Mouse (Mus musculus): Measurements from ENCODE around the gene Cby1. TPM values are rescaled to one million over a fixed set of nuclear protein-coding genes. Genes with fewer than 3 reads are reported as not detected.
"Not testable (repeated sequence)": the region's sequence is repeated elsewhere in the genome, so short reads cannot be mapped to it uniquely, and the experiment has no call there.

Cby1 gene
- polyA plus RNA-seq, 1 experiment from 2014 or later: 72.4 TPM

DNA sequence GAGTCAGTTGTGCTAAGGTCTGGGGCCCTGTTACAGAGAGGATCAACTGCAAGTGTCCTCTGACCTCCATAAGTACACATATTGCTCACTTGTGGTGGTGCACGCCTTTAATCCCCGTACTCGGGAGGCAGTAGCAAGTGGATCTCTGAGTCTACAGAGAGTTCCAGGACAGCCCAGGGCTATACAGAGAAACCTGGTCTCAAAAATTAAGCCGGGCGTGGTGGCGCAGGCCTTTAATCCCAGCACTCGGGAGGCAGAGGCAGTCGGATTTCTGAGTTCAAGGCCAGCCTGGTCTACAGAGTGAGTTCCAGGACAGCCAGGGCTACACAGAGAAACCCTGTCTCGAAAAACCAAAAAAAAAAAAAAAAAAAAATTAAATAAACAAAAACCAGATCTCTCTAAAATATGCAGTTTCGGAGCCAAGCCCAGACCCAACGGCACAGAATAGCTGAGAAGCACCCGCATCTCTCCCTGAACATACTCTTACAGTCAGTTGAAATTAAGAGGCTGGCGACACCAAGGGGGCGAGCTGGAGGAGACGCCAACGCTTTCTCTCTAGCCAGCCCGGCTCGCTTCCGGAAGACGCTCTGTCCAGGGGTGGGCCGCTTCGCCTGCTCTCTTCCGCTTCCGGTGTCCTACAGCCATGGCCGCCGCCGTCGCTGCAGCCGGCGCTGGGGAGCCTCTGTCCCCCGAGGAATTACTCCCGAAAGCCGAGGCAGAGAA lies 11.4 kb downstream of the Cby1 start, which contains the start of gene Tomm22:
Gene Tomm22, plus strand, starts transcription at position 613 of the 723 bp plus-strand sequence.
- Histone ChIP-seq H3K9me3 (ENCODE audit: control insufficient read depth, low read length) (no peaks in the 10 kb centered on the region), H3K4me2 (ENCODE audit: low read depth, low read length) (peak within 1 kb of the TSS; percentile 76), H3K9ac (ENCODE audit: low read length) (peak within 1 kb of the TSS; percentile 86), H3K27me3 (ENCODE audit: control insufficient read depth, insufficient read depth, low read depth, low read length) (no peaks in the 10 kb centered on the region), H3K4me3 (ENCODE audit: low read length) (peak within 1 kb of the TSS; percentile 73), H3K27ac (ENCODE audit: low read length) (peak within 1 kb of the TSS; percentile 18; the same call in 1 of the 2 replicates), H3K4me1 (replicated peaks; ENCODE audit: control insufficient read depth, insufficient read depth, low read length) (peaks cover 6% of the 10 kb centered on the region), H3K36me3 (ENCODE audit: control insufficient read depth, insufficient read depth, low read length) (peaks cover 34% of the 10 kb centered on the region)
- ATAC-seq (ENCODE audit: low read depth): peak; percentile 97
- 17% methylated on average over 32 of the region's 33 CpGs for WGBS

DNA sequence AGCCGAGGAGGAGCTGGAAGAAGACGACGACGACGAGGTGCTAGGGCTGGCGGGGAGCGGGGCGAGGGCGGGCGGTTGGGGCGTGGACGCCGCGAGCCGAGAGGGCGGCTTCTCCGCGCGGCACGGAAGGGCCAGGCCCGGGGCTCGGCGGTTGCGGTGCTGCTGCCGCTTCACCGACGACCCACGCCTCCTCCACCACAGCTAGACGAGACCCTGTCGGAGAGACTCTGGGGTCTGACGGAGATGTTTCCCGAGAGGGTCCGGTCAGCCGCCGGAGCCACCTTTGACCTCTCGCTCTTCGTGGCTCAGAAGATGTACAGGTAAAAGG lies 11.9 kb downstream of the Cby1 start:
- Histone ChIP-seq H3K36me3 (ENCODE audit: control insufficient read depth, insufficient read depth, low read length) (peaks cover 32% of the 10 kb centered on the region), H3K9me3 (ENCODE audit: control insufficient read depth, low read length) (no peaks in the 10 kb centered on the region), H3K4me3 (ENCODE audit: low read length) (peak overlapping the region; percentile 73), H3K27me3 (ENCODE audit: control insufficient read depth, insufficient read depth, low read depth, low read length) (no peaks in the 10 kb centered on the region), H3K4me1 (replicated peaks; ENCODE audit: control insufficient read depth, insufficient read depth, low read length) (peaks cover 6% of the 10 kb centered on the region), H3K4me2 (ENCODE audit: low read depth, low read length) (peak overlapping the region; percentile 76), H3K27ac (ENCODE audit: low read length) (peak overlapping the region; percentile 18; the same call in 1 of the 2 replicates), H3K9ac (ENCODE audit: low read length) (peak overlapping the region; percentile 86)
- WGBS: under 1% methylated on average over 34 of the region's 37 CpGs
- peak; percentile 34 for ATAC-seq (ENCODE audit: low read depth)

DNA sequence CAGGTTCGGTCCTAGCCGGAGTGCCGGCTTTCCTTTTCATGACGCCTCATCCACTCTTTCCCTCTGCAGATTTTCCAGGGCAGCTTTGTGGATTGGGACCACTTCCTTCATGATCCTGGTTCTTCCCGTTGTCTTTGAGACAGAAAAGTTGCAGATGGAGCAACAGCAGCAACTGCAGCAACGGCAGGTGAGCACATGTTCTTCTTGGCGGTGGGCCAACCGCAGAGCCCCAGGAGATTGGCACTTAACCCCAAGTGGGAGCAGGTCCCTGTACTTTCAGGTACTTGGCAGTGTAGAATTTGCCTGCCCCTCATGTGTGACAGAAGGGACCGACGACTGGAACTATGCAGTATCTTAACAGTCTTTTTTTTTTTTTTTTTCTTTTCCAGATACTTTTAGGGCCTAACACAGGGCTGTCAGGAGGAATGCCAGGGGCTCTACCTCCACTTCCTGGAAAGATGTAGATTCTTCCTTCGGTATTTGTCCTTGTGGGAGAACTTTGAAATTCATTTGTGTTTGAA lies 12.9 kb downstream of the Cby1 start:
- H3K4me1 ChIP-seq (replicated peaks; ENCODE audit: control insufficient read depth, insufficient read depth, low read length); H3K9ac ChIP-seq (ENCODE audit: low read length); H3K27me3 ChIP-seq (ENCODE audit: control insufficient read depth, insufficient read depth, low read depth, low read length); H3K9me3 ChIP-seq (ENCODE audit: control insufficient read depth, low read length); H3K27ac ChIP-seq (ENCODE audit: low read length); ATAC-seq (ENCODE audit: low read depth): not testable (repeated sequence)
- H3K4me2 ChIP-seq (ENCODE audit: low read depth, low read length): peak overlapping the region; percentile 76
- peak overlapping the region; percentile 73 for H3K4me3 ChIP-seq (ENCODE audit: low read length)
- H3K36me3 ChIP-seq (ENCODE audit: control insufficient read depth, insufficient read depth, low read length): peaks cover 32% of the 10 kb centered on the region
- 59% methylated on average over 11 of the region's 11 CpGs for WGBS

- H3K9me3 ChIP-seq (ENCODE audit: control insufficient read depth, low read length): no peaks in the 10 kb centered on the region
- ATAC-seq (ENCODE audit: low read depth): no peak
- no peak overlapping the region for H3K4me2 ChIP-seq (ENCODE audit: low read depth, low read length)
- H3K4me1 ChIP-seq (replicated peaks; ENCODE audit: control insufficient read depth, insufficient read depth, low read length): no peaks in the 10 kb centered on the region
- H3K4me3 ChIP-seq (ENCODE audit: low read length): no peak overlapping the region
- H3K27me3 ChIP-seq (ENCODE audit: control insufficient read depth, insufficient read depth, low read depth, low read length): no peaks in the 10 kb centered on the region
- WGBS: 91% methylated on average over 2 of the region's 2 CpGs
- no peak overlapping the region for H3K27ac ChIP-seq (ENCODE audit: low read length)
- H3K36me3 ChIP-seq (ENCODE audit: control insufficient read depth, insufficient read depth, low read length): peaks cover 30% of the 10 kb centered on the region
- H3K9ac ChIP-seq (ENCODE audit: low read length): no peak overlapping the region
These were observed 18.9 kb downstream of the Cby1 start for GRCm38 (mm10) chr15:79677936-79678335.

DNA sequence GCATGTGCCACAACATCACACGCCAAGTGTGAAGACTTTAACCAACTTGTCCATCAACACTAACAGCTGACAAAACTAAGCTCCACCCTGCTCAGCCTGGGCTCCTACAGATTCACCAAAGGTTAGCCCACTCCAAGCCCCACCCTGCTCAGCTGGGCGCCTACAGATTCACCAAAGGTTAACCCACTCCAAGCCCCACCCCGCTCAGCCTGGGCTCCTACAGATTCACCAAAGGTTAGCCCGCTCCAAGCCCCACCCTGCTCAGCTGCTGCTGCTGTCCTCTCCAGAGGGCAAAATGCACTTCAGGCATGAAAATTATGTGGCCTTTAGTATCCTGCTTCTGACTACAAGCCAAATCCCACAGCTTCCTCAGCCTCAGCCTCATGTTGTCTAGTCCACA lies 23.0 kb downstream of the Cby1 start:
- no peaks in the 10 kb centered on the region for H3K27me3 ChIP-seq (ENCODE audit: control insufficient read depth, insufficient read depth, low read depth, low read length)
- H3K27ac ChIP-seq (ENCODE audit: low read length): no peak overlapping the region
- no peak overlapping the region for H3K4me2 ChIP-seq (ENCODE audit: low read depth, low read length)
- no peak overlapping the region for H3K4me3 ChIP-seq (ENCODE audit: low read length)
- H3K36me3 ChIP-seq (ENCODE audit: control insufficient read depth, insufficient read depth, low read length): no peaks in the 10 kb centered on the region
- WGBS: 92% methylated on average over 4 of the region's 4 CpGs
- peaks cover 27% of the 10 kb centered on the region for H3K4me1 ChIP-seq (replicated peaks; ENCODE audit: control insufficient read depth, insufficient read depth, low read length)
- no peak for ATAC-seq (ENCODE audit: low read depth)
- H3K9me3 ChIP-seq (ENCODE audit: control insufficient read depth, low read length): no peaks in the 10 kb centered on the region
- no peak overlapping the region for H3K9ac ChIP-seq (ENCODE audit: low read length)

GRCm38 (mm10) chr15:79683146-79683545 lies 24.1 kb downstream of the Cby1 start:
- no peaks in the 10 kb centered on the region for H3K36me3 ChIP-seq (ENCODE audit: control insufficient read depth, insufficient read depth, low read length)
- H3K9me3 ChIP-seq (ENCODE audit: control insufficient read depth, low read length): no peaks in the 10 kb centered on the region
- ATAC-seq (ENCODE audit: low read depth): no peak
- no peak overlapping the region for H3K4me2 ChIP-seq (ENCODE audit: low read depth, low read length)
- WGBS: 77% methylated on average over 6 of the region's 6 CpGs
- H3K4me3 ChIP-seq (ENCODE audit: low read length): no peak overlapping the region
- no peaks in the 10 kb centered on the region for H3K27me3 ChIP-seq (ENCODE audit: control insufficient read depth, insufficient read depth, low read depth, low read length)
- no peak overlapping the region for H3K27ac ChIP-seq (ENCODE audit: low read length)
- peaks cover 27% of the 10 kb centered on the region for H3K4me1 ChIP-seq (replicated peaks; ENCODE audit: control insufficient read depth, insufficient read depth, low read length)
- H3K9ac ChIP-seq (ENCODE audit: low read length): no peak overlapping the region

DNA sequence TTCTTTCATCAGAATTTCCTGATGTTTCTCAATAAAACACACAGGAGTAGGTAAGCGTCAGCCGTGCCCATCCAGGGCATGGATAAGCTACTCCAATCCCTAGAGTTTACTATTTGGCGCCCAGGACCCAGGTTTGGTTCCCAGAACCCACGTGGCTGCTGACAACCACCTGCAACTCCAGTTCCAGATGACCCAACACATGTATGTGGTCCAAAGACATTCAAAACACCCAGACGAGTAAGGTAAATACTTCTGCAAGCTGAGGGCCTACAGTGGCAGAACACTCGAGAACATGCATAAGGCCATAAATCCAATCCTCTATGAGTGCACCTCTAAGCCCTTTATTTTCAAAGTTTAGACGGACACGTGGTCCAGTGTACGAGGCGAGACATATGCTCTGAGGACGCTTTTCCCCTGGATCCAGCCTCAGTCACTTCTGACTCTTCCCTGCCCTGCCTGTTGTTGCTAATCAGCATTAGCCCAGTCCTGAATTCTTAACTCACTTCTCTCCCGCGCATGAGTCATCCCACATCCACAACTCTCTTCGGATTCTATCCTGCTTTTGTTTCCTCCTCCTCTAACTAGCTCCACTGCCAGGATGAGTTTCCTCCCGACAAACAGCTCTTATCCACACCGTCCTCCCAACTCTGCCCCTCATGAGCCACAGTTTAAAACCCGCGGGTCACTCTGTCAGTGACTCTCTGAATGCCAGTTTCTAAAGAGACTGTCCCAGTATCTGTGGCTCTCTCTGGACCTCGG lies 24.9 kb downstream of the Cby1 start:
- WGBS: 63% methylated on average over 19 of the region's 19 CpGs
- Histone ChIP-seq H3K4me3 (ENCODE audit: low read length) (no peak overlapping the region; the same call in 1 of the 2 replicates), H3K36me3 (ENCODE audit: control insufficient read depth, insufficient read depth, low read length) (no peaks in the 10 kb centered on the region), H3K9ac (ENCODE audit: low read length) (no peak overlapping the region; the same call in 1 of the 2 replicates), H3K27me3 (ENCODE audit: control insufficient read depth, insufficient read depth, low read depth, low read length) (no peaks in the 10 kb centered on the region), H3K4me2 (ENCODE audit: low read depth, low read length) (peak overlapping the region; percentile 55; the same call in 1 of the 2 replicates), H3K4me1 (replicated peaks; ENCODE audit: control insufficient read depth, insufficient read depth, low read length) (peaks cover 27% of the 10 kb centered on the region), H3K9me3 (ENCODE audit: control insufficient read depth, low read length) (no peaks in the 10 kb centered on the region), H3K27ac (ENCODE audit: low read length) (no peak overlapping the region)
- no peak for ATAC-seq (ENCODE audit: low read depth)

DNA sequence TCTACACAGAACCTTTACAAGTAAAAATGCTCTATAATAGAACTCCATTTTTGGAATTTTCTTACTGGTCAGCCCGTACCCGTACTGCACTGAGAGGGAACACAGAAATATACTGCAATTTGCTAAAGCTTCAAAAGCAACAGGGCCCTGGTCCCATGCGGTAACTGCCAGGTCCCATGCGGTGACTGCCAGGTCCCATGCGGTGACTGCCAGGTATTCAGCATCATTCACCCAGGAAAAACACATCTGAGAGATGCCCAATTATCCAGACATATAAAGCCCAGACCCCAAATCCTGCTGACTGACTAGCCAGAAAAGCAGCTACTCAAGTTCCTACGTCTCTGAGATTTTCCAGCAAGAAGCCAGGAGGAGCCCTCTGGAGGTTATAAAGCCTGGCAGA lies 25.6 kb downstream of the Cby1 start:
- no peaks in the 10 kb centered on the region for H3K9me3 ChIP-seq (ENCODE audit: control insufficient read depth, low read length)
- H3K27me3 ChIP-seq (ENCODE audit: control insufficient read depth, insufficient read depth, low read depth, low read length): no peaks in the 10 kb centered on the region
- H3K4me1 ChIP-seq (replicated peaks; ENCODE audit: control insufficient read depth, insufficient read depth, low read length): peaks cover 30% of the 10 kb centered on the region
- peak overlapping the region; percentile 90 for H3K9ac ChIP-seq (ENCODE audit: low read length)
- no peak overlapping the region for H3K27ac ChIP-seq (ENCODE audit: low read length)
- no peak for ATAC-seq (ENCODE audit: low read depth)
- H3K4me2 ChIP-seq (ENCODE audit: low read depth, low read length): peak overlapping the region; percentile 55
- WGBS: 83% methylated on average over 6 of the region's 6 CpGs
- H3K4me3 ChIP-seq (ENCODE audit: low read length): peak overlapping the region; percentile 80; the same call in 1 of the 2 replicates
- H3K36me3 ChIP-seq (ENCODE audit: control insufficient read depth, insufficient read depth, low read length): no peaks in the 10 kb centered on the region

DNA sequence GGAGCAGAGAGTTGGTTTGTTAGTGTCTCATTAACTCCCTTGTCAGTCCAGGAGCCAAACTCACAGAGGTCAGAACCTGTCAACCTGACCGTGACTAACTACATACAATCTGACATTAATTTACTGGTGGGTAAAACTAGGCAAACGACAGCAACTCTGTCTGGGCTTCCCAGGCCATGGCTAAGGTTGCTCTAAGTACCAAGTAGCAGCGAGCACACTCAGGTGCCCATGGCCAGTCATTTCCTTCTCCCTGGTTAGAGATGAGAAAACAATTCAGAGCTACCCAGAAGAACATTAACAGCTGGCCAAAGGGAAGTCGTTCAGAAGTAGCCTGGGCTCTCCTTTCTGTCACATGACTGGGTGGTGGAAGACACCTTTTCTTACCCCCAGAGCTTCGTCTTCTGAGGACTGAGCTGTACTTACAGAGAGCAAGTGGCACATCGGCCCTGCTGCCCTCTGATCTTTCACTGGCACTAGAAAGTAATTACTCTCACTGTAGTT lies 26.2 kb downstream of the Cby1 start:
- Histone ChIP-seq H3K9ac (ENCODE audit: low read length) (peak overlapping the region; percentile 90), H3K27ac (ENCODE audit: low read length) (no peak overlapping the region), H3K9me3 (ENCODE audit: control insufficient read depth, low read length) (no peaks in the 10 kb centered on the region), H3K4me1 (replicated peaks; ENCODE audit: control insufficient read depth, insufficient read depth, low read length) (peaks cover 33% of the 10 kb centered on the region), H3K4me3 (ENCODE audit: low read length) (peak overlapping the region; percentile 80), H3K36me3 (ENCODE audit: control insufficient read depth, insufficient read depth, low read length) (no peaks in the 10 kb centered on the region), H3K27me3 (ENCODE audit: control insufficient read depth, insufficient read depth, low read depth, low read length) (no peaks in the 10 kb centered on the region), H3K4me2 (ENCODE audit: low read depth, low read length) (peak overlapping the region; percentile 55)
- ATAC-seq (ENCODE audit: low read depth): no peak
- WGBS: 18% methylated on average over 6 of the region's 6 CpGs
